Mouse (Mus musculus) spleen, adult 2 months (tissue): ENCODE measurements around the gene Smpdl3b. TPM values are rescaled to one million over a fixed set of nuclear protein-coding genes. Genes with fewer than 3 reads are reported as not detected.
A peak's percentile ranks its signal among the peaks of the same experiment; 100 is the strongest.

Source experiments
- DNase-seq, 2 experiments: peaks; one replicate each; pipeline versions ENCODE4 v3.0.0 to v3.0.0-alpha.2; 2012 to 2021; ENCODE audit warnings: low spot score in 2 of 2, low read depth in 1 of 2
- H3K27ac ChIP-seq: fragments of 200-500 bp; 2 replicates; pipeline ENCODE4 v1.5.1; 2012; ENCODE audit warnings: low read length, inconsistent platforms; ENCODE audit not compliant: insufficient read depth
- H3K27me3 ChIP-seq: fragments of 200-500 bp; 2 replicates; pipeline ENCODE4 v1.6.1; 2012; ENCODE audit warnings: mild to moderate bottlenecking, moderate library complexity, low read length, inconsistent platforms; ENCODE audit not compliant: control insufficient read depth, insufficient read depth
- H3K36me3 ChIP-seq: fragments of 200-500 bp; 2 replicates; pipeline ENCODE4 v1.6.1; 2012; ENCODE audit warnings: mild to moderate bottlenecking, low read length, inconsistent platforms; ENCODE audit not compliant: control insufficient read depth, insufficient read depth
- H3K4me1 ChIP-seq: fragments of 200-500 bp; 2 replicates; pipeline ENCODE4 v1.6.1; 2011; ENCODE audit warnings: inconsistent platforms; ENCODE audit not compliant: control insufficient read depth, insufficient read depth, insufficient read length
- H3K4me3 ChIP-seq: fragments of 200-500 bp; 2 replicates; pipeline ENCODE4 v1.5.1; 2011; ENCODE audit warnings: mild to moderate bottlenecking, inconsistent platforms; ENCODE audit not compliant: insufficient read depth, insufficient read length; ENCODE audit errors: extremely low read depth
- CTCF ChIP-seq: fragments of 200-500 bp; IDR thresholded peaks from 2 replicates; pipeline ENCODE4 v1.5.1; 2011; ENCODE audit warnings: mild to moderate bottlenecking, inconsistent platforms; ENCODE audit not compliant: insufficient read depth, insufficient read length, insufficient replicate concordance; ENCODE audit errors: extremely low read depth
- POLR2A ChIP-seq: fragments of 200-500 bp; IDR thresholded peaks from 2 replicates; pipeline ENCODE4 v1.6.1; 2011; ENCODE audit warnings: low read depth, low read length, inconsistent platforms
- WGBS: fragments of 180-500 bp; shearing (Covaris S2); methylation state at CpG from one replicate; pipeline ENCODE4 v1.1.7; 2018; 5-methylcytosine and 5-hydroxymethylcytosine counted together
- polyA plus RNA-seq: library from polyadenylated mRNA; depleted of rRNA; stranded (reverse); fragments of >200 nt; gene quantifications from 2 replicates; pipeline ENCODE4 v1.2.3, GENCODE M21; 2012

Gene Smpdl3b
- polyA plus RNA-seq, 1 experiment, result 1.5 TPM

DNA sequence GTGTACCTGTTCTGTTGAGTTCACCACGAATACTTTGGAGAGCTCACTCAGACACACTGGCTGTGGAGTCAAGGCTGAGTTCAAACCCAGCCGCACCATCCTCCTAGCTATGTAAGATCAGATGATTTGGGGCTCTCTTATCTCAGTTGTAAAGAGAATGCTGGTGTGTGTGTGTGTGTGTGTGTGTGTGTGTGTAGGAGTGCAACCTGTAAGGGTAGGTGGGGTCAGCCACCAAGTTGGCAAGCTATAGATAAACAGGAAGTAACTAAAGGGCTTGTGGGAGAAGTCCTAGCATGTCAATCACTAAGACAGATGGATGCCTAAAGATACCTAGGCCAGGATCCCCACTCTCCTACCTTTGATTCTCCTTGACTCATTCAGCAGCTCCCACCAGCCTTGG is 26.7 kb upstream of the Smpdl3b start:
- Histone ChIP-seq H3K27ac (0 out of 2 replicates have a peak overlapping the region, but pooled peaks have one; percentile 21), H3K4me3 (no peak overlapping the region), H3K36me3 (peaks cover 38% of the 10 kb centered on the region), H3K27me3 (no peaks in the 10 kb centered on the region), H3K4me1 (peaks cover 17% of the 10 kb centered on the region; the same call in 1 of the 2 replicates)
- WGBS, result 74% methylated on average over 2 of the region's 2 CpGs
- DNase-seq, result no peak
- TF ChIP-seq POLR2A (no peak), CTCF (no peak)

DNA sequence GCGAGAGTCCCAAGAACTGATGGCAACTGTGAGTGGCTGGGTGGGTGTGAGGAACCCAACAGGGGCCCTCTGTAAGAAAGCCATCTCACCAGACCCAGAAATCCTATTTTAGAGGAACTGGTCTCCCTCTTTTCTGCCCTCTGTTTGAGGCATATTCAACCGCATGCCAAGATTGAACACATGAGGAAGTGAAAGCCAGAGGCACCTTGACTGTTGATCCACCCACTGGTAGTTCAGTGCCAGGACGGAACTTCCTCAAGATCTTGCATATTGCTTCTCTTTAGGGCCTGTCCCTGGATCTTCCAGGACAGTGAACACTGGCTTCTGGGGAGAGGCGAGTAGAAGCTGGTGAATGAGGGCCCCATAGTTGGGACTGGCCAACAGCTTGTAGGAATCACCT is 23.2 kb upstream of the Smpdl3b start:
- TF ChIP-seq CTCF, result no peak
- TF ChIP-seq POLR2A, result no peak
- H3K36me3 ChIP-seq, result peaks cover 45% of the 10 kb centered on the region
- WGBS, result 49% methylated on average over 4 of the region's 4 CpGs
- H3K4me1 ChIP-seq, result peaks cover 24% of the 10 kb centered on the region; the same call in 1 of the 2 replicates
- H3K27ac ChIP-seq, result peak overlapping the region; percentile 66
- peak in 1 of 2 experiments; percentile 36 for DNase-seq
- H3K4me3 ChIP-seq, result no peak overlapping the region
- H3K27me3 ChIP-seq, result no peaks in the 10 kb centered on the region

DNA sequence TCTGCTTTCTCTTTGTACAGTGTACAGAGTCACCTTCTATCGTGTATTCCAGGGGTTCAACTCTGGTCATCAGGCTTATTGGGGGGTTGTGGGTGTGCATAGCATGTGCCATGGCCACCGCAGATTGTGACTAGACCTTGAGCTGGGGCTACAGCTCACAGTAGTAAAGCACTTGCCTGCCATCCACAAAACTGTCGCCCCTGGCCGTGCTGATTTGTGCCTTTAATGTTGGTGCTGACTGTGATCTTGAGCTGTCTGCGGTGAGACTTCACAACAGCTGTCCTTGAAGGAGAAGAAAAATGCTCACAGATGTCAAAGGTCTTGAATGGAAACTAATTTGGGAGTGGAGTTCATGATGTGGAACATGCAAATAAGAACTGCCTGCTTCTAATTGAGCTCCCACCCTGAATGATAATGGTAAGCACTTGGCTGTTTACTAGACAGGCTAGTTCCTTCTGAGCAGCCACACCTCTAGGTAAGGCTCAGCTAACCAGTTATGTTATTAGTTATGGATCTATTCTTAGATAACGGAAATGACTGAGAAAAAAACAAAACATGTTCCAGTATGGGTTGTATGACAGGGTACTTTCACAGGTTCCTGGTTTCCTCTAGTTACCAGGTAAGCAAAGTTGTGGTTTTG is 21.6 kb upstream of the Smpdl3b start:
- no peaks in the 10 kb centered on the region for H3K27me3 ChIP-seq
- peak overlapping the region; percentile 67 for H3K27ac ChIP-seq
- TF ChIP-seq CTCF, result no peak
- TF ChIP-seq POLR2A, result no peak
- DNase-seq, result no peak
- H3K36me3 ChIP-seq, result peaks cover 40% of the 10 kb centered on the region
- 65% methylated on average over 6 of the region's 6 CpGs for WGBS
- H3K4me1 ChIP-seq, result peaks cover 19% of the 10 kb centered on the region; the same call in 1 of the 2 replicates
- H3K4me3 ChIP-seq, result no peak overlapping the region

DNA sequence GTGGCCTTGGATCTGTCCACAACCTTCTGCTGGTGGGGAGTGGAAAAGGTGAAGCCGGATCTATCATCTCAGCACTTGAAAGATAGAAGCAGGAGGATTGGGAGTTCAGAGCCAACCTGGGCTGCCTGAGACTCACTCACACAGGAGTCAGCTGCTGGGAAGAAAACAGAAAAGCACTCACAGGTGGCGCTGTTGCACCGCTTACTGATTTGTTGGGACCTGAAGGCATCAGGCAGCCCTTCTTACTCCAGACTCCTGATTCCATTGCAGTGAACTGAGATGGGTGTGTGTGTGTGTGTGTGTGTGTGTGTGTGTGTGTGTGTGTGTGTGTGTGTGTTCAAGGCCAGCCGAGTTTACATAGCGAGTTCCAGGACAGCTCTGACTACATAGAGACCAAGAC is 19.7 kb upstream of the Smpdl3b start:
- peak; percentile 91; the same call in 1 of the 2 replicates for TF ChIP-seq CTCF
- TF ChIP-seq POLR2A, result no peak
- Histone ChIP-seq H3K27me3 (no peaks in the 10 kb centered on the region), H3K4me3 (no peak overlapping the region), H3K36me3 (peaks cover 38% of the 10 kb centered on the region), H3K27ac (no peak overlapping the region), H3K4me1 (peaks cover 19% of the 10 kb centered on the region; the same call in 1 of the 2 replicates)
- peak in 1 of 2 experiments; percentile 83 for DNase-seq
- WGBS, result 89% methylated on average over 5 of the region's 5 CpGs

DNA sequence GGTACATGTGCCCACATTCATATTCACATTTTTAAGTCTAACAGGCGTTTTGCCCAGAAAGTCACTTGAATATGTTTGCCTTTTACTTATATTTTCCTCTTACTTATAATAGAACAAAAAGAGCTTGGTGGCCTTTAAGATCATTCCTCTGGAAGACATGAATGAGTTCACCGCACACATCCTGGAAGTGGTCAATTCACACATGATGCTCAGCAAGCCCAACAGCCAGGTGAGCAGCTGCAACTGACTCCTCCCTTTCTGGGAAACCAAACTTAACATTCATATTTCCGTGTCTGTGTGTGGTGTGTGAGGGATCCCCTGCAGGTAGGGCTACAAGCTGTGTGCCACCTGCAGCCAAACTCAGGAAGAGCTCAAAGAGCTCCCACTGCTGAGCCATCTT is 17.9 kb upstream of the Smpdl3b start:
- peaks cover 43% of the 10 kb centered on the region for H3K36me3 ChIP-seq

DNA sequence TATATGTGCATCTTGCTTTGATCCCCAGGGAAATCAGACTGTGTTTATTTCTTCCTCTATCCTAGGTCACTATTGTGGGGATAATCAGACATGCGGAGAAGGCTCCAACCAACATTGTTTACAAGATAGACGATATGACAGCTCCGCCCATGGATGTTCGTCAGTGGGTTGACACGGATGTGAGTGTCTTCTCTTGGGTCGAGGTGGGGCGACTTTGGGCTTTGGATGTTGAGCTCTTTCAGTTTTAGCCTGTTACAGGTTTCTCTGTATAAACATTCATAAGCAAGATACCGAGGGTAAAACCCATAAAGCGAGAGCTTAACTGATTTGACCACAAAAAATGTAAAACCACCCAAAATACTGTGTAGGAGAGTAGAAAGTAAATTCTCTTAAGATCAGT is 14.7 kb upstream of the Smpdl3b start:
- WGBS, result 92% methylated on average over 9 of the region's 9 CpGs
- no peak for DNase-seq
- no peak overlapping the region for H3K4me3 ChIP-seq
- no peaks in the 10 kb centered on the region for H3K27me3 ChIP-seq
- H3K36me3 ChIP-seq, result peaks cover 34% of the 10 kb centered on the region
- H3K27ac ChIP-seq, result no peak overlapping the region
- no peaks in the 10 kb centered on the region for H3K4me1 ChIP-seq
- TF ChIP-seq CTCF (no peak), POLR2A (no peak)

More for the DNA sequence above, 17.9 kb upstream of the Smpdl3b start:
- WGBS, result 79% methylated on average over 3 of the region's 3 CpGs
- Histone ChIP-seq H3K27ac (no peak overlapping the region), H3K4me1 (peaks cover 14% of the 10 kb centered on the region; the same call in 1 of the 2 replicates), H3K4me3 (no peak overlapping the region), H3K27me3 (no peaks in the 10 kb centered on the region)
- TF ChIP-seq POLR2A, result no peak
- TF ChIP-seq CTCF, result no peak
- DNase-seq, result no peak
